Mouse (Mus musculus): ENCODE measurements around the gene Tbx4.

GRCm38 (mm10) chr11:85864363-85864762 is 21.9 kb upstream of the Tbx4 start:
- peak; percentile 66 for TF ChIP-seq CTCF (IDR thresholded peaks at IDR 0.05; ENCODE audit: low read depth)
- TF ChIP-seq EP300 (IDR thresholded peaks at IDR 0.05; ENCODE audit: low read depth) = no peak
